Mouse (Mus musculus): Measurements from ENCODE around the gene Tpcn1.

Tpcn1 gene

DNA sequence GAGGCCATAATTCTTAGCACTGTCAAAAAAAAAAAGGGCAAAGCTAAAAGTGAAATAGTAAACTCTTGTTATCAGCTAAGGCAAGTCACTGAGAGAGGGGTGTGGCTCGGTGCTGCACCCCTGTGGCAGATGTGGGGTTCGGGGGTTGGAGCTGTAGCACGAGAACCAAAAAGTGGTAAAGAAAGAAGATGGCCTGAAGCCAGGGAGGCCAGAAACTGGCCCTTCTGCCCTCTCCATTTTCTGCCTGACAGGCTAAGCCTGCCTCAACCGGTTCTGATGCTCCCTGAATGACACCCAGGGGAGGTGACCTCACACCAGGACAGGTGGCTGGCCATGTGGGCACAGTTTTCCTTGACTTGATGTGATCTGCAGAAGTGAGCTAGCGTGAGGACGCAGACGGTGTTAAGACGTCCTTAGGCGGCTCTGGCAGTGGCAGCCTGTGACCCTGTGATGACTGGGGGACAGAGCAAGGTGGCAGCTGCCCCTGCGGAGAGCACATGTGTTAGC lies 10.5 kb downstream of the Tpcn1 start:
- no peak for DNase-seq

DNA sequence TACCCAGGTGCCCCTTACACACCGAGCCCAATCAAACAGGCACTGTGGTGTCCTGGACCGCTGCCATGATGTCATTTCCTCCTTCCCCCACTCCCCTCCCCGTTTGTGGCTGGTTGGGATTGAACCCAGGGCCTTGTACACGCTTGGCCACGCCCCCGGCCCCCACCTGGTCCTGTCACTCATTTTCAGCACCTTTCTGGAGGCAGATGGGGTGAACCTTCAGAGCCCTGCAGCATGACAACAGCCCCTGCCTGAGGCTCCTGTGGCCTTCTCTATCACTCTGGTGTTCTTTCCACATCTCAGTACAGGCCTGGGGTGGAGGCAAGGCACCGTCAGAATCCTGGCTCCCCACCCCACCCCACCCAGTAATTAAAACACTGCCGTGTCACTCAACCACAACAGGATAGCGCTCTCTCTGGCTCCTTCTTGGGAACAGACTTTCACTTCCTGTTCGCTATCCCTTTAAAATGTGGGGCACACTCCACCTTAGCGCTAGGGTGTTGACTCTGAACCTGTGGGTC lies 11.6 kb downstream of the Tpcn1 start:
- DNase-seq = no peak

DNA sequence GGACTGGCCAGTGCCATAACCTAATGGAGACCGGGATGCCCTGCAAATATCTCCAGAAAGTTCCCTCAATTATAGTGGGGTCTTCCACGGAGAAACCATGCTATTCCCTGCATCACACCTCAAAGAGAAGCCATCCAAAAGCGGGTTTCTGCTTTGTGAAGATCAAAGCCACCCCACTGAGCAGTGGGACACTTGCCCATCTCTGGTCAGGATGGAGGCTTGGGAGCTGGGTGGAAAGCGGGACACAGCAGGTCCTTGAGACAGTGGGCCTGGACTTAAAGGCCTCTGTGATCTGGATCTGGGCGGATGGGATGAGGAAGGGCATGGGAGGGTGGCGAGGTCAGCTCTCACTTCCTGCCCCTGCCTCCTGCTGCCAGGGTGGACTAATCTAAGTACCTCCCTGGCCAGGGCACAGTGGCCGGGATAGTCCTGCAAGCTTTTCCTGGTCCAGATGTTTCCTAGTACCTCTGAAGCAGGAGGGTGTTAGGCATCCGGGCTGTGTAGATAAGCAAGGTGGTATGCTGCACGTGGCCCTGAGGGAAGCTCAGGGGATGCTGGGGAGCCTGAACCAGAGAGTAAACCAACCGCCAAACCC lies 13.9 kb downstream of the Tpcn1 start:
- no peak for DNase-seq

DNA sequence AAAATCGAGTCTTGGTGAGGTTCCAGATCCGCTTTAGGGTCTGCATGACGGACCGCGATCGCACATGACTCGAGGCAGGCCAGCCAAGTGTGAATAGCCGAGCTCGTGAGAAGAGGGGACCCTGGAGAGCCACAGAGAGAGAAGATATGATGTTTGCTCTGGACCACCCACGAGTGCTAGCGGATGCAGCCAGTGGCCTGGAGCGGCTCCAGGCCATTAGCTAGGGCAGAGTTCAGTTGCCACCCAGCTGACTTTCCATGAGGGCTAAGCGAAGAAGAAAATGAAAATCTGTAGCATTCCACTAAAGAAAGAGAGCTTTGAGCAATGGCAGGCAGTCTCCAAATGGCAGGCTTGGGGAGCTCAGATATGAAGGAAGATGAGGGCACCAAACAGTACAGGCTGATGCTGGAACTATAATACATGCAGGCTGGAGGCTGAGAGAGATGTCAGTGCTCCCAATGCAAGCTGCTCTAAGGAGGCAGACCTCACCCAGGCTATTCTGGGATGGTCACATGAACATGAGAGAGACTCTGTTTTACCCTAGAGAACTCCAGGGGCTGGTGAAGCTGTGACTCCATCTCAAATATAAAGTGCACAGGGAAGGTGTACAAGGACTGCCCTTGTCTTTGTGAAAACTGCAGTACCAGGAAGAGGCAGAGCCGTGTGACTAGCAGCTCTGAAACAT lies 17.3 kb downstream of the Tpcn1 start:
- no peak for DNase-seq

DNA sequence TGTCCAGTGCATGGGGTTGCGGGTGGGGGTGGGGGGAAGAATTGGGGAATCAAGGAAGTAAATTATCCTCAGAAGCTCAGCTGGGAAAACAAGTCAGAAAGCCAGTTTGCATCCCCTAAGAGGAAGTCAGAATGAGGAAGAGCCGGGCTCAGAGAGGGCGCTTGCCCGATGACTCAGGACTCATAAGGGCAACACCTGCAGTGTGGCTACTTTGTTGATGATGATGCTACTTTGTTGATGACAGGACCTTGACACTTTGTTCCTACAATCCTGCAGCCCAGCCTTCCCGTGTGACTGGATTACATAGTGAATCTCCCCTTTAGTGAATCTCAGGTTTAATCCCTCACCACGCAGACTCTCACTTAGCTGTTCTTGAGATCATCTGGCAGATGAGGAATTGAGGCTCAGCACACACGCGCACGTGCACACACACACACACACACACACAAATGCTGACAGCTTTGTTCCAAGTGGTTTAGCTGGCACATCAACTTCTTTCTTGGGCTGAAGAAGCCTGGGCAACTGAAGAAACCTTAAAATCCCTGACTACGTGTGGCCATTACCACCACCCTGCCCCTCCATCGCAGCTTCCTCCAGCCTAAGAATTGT lies 18.1 kb downstream of the Tpcn1 start:
- DNase-seq = no peak

DNA sequence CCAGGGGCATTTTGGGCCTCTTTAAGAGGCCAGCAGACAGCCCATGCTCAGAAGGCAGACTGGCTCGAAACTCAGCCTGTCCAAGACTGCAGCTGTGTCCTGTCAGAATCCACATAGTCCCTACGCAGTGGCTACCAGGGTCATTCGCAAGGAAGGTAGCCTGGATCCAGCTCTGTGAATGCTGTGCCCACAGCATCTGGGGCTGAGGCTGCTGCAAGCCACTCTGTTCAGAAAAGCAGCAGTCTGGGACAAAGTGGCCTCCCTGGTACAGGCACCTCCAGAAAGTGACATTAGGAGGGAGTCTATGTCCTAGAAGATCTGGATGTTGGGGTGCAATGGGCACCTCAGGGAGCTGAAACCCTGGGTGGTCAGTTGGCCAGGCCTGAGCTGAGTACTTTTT lies 18.7 kb downstream of the Tpcn1 start:
- DNase-seq = no peak

DNA sequence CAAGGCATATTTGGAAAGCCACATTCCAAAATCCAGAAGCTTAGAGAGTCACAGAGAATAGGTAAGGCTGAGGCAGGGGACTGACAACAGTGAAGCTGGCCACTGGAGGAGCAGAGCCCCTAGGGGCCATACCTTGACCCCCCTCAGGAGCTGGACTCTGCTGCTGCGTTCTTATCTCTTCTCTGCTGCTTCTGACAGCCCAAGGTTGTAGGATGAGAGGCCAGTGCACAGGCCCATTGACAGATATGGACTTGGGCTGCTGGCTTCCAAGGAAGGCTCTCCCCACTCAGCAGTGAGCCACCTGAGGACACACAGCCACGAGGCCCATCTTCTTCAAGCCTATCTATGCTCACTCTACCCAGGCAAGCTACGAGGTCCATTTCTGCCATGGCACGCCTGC lies 19.5 kb downstream of the Tpcn1 start:
- DNase-seq = no peak

DNA sequence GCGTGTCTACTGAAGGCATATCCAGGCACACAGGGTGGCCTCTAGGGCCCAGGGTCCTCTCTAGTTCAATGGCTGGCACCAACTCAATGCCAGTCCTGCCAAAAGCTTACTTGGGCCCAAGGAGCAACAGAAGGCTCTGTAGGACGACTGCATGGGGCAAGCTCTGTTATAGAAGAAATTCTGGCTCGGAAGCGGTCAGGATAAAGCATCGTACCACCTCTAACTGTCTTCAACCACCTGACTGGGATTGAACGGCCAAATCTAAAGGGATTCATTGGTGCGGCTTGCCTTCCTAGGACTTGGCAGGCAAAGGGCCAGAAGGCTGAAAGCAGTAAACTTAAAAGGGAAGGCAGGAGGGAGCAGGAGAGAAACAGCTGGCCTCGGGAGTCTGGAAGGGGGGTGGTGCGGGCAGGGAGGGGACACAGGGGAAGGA lies 20.1 kb downstream of the Tpcn1 start:
- DNase-seq = no peak

DNA sequence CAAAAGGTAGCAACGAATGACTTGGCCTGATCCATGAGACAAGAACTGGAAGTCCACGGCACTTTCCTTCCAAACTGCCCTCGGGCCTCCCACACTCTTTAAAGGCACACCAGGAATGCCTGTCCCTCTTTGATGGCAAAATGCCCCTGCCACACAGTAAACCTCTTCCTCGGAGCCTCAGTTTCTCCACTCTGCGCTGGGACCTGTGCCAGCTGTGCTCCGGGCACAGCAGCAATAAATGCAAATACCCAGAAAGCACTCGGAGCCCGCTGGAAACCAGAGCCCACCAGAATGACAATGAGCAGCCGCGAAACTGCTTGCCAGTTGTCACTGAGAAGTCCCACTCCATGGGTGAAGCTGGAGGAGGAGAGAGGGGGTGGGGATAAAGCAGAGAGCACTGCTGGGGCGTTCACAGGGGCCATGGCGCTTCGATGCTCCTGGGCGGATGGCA lies 20.7 kb downstream of the Tpcn1 start:
- no peak for DNase-seq

DNA sequence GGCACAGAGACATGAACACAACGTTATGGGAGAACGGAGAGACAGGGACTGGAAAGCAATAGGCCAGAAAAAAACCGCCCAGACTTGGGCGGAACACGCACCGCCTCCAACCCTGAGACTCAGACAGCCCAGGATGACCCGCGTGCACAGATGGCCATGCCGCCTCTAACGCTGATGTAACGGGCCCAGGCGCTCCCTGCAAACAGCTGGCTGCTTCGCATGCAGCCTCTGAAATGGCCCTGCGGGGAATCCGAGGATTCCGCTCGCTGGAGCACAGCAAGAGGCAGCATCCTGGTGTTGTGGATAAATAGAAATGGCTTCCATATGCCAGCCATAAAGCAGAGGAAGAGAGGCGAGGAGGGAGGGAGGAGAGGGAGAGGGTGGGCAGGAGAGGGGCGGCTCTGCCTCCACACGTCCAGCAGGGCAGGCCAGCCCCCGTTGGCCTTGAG lies 21.2 kb downstream of the Tpcn1 start:
- peak; percentile 52 for DNase-seq

DNA sequence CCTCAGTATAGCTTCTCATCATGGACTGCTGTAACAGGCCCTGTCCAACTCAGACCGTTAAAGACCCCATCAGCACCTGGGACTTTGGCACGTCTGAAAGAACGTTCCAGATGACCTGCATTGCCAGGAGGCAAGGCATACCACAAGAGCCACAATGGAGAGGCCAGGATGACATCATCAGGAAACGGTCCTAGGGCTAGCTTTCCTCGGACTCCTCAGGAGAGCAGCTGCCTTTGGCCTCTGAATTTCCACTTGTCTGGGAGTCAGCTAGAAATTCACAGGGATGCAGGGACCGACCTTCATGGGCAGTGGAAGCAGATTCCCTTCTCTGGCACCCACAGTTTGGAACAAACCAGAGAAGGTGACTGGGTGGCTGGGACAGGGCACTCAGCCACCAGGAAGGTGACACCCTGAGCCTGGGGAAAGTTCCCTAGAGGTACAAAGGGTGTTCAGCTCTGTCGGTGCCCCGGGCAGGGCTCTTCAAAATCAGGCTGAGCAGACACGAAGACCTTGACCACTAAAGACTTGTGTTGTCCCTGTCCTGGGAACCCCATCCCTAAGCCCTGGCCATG lies 21.7 kb downstream of the Tpcn1 start:
- DNase-seq = no peak

DNA sequence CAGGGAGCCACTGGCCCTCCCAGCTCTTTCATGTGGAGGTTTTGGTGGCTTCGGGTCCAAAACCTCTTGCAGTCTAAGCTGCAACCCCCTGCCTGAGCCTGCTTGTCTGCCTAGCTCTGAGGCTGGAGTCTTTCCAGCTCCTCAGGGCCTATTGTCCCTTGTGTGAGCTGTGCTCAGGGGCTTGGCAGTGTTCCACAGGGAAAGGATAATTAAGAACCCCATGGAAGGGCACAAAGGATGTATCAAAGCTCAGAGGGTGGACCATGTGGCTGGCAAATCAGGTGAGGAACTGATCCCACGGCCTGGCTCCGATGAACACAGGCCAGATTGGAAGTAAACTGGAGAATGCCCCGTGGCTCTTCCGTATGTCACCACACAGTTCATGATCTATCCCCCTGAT lies 22.4 kb downstream of the Tpcn1 start:
- peak; percentile 78 for DNase-seq

DNA sequence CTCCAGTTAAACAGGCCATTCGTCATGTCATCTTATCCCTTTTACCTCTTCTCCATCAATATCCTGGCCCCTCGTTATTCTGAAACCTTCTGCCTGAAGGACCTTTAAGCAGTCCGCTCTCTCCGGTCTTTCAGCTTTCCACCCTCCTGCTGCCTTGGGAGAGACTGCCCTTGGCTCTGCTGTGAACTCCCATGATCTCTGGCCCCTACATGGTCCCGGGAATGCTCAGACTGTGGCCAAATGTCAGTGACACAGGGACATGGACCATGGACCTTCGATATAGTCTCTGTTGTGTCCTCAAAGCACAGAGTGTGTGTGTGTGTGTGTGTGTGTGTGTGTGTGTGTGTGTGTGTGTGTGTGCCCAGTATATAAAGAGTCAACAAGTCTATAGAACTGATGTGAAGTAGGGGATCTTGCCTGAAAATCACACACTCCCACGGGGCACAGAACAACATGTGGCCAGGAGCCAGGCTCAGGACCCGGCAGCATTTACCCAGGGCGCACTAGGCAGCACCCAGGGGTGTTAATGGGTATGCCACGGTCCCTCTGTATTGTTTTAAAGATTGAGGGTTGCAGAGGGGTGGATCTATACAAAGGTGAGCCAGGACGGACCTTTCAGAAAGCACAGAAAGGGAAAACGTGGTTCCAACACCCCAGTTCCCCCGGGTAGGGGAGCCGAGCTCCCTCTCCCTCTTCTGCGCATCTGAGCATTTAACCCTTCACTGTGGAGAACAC lies 23.1 kb downstream of the Tpcn1 start:
- no peak for DNase-seq

DNA sequence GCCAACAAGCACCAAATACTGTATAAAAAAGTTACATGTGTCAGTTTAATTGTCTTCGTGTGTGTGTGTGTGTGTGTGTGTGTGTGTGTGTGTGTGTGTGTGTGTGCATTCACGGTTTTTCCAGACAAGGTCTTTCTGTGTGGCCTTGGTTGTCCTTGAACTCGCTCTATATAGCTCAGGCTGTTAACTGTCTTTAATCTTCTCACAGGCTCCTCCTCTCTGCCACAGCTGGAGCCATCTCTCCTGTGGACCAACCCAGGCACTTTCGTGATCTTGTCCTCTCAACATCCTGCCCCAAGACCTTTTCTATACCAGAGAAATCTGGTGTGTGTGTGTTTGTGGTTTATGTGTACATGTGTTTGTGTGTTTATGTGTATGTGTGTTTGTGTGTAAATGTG lies 24.6 kb downstream of the Tpcn1 start:
- DNase-seq = no peak

DNA sequence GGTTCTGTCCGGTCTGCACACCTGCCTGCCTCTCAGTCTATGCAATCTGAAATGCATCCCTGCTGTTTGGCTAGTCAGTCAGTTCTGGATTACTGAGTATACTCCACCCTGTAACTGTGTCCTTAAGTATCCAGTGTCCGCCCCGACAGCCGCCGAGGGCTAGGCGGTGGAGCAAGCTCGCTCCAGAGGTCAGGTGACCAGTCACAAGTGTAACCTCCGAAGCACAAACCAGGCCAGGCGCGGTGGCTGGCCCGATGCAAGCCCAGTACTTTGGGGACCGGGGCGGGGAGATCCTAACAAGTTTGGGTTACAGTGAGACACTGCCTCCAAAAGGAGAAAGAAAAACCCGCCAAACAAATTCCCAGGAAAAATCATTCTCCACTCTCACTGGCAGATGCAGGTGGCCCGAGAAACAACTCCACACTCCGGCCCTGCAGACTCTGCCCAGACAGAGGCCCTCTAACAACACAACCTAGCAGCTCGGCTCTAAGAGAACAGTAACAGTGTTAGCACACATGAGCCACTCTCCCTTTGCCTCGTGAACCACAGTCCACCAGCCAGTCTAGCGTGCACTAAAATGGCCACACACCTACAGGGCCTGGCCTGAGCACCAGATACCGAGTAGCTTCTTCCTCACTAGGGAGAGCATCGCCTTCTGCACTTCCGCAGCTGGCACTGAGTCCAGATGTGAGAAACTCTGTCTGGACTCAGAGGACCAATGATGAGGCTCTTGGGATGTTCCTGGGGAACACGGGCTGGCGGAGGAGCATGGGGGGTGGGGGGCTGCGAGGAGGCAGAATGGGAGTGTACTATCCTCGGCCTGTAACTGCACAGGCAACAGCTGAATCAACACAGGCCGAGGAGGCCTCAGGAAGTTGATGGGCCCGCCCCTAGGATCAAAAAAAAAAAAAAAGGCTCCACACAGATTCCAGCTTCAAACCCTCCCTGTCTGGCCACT lies 25.2 kb downstream of the Tpcn1 start:
- DNase-seq = no peak

DNA sequence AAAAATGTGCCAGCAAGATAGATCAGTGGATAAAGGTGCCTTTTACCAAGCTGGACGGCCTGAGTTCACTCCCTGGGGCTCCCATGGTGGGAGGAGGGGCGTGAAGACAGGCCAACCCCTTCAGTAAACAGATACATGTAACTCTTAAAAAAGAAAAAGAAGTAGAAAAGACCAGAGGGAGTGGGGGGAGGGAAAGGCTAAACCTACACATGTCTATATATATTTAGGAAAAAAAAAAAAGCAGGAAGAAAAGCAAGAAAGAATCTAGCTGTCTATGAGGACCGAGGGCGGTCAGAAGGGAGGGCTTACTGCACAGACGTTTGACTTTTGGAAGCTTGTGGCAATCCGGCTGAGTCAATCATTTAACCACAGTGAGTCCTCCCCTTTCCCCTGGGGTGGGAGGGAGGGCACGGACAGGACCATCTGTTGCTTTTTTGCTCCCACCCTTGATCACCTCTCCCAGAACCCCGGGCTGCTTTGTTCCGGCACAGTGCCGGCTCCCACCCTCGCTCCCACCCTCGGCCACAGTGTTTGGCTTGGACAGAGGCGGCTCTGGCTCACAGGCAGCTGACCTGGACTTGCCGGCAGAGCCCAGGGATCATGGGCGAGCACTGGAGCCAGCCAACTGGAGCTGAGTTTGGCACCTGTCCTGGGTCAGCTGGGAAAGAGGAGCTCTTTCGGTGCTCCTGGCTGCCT lies 27.7 kb downstream of the Tpcn1 start:
- peak; percentile 57 for DNase-seq

DNA sequence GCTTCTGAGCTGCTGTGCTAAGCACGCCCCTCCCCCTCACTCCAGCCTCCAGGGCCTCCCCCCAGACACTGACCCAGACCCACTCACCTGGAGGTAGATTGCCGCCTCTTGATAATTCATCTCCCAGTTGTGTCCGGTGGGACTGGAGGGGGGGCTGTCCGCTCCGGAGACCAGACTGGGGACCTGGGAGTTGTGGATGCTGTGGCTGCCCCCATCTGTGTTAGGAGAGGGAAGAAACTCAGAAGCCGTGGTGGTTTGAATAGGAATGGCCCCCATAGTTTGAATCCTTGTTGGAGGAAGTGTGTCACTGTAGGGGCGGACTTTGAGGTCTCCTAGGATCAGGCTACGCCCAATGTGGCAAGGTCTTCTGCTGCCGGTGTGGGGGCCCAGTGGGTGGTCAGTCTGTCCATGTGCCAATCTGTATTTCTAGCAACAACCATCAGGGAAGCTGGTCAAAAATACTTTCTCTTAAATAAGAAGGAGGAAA lies 28.3 kb downstream of the Tpcn1 start:
- no peak for DNase-seq

DNA sequence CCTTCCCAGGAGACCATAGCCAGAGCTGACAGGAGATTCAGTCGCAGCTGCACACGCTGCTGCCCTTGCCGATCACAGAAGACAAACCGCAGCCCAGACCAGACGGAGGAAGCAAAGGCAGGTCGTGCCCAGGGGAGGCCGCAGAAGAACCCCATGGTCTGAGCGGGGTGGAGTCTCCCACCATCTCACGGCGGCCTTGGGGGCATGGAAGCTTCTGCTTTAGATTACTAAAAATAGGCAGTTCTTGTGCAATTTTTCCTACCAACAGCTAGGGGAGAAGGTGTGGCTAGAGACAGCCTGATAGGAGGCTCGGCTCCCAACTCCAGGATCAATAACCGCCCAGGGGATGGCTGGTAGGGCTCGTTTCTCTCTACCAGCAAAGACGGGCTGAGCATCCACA lies 29.7 kb downstream of the Tpcn1 start:
- peak; percentile 85 for DNase-seq

DNA sequence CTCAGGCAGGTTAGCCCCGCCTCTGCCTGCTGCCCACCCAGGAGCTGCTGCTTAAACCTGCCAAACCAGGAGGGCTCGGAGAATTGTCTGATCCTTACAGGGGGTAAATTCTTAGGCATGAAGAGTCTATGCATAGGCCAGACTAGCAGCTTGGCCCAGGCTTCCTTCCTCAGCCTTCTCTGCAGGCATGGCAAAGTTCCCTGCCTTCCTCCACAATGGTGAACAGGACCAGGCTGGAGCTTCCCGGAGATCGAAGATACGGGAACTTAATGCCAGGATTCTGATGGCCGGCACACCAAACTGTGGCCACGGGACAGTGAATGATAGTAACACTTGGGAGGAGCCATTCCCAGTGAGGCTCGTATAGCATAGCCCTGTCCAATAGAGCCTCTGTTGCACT lies 30.4 kb downstream of the Tpcn1 start:
- DNase-seq = no peak

DNA sequence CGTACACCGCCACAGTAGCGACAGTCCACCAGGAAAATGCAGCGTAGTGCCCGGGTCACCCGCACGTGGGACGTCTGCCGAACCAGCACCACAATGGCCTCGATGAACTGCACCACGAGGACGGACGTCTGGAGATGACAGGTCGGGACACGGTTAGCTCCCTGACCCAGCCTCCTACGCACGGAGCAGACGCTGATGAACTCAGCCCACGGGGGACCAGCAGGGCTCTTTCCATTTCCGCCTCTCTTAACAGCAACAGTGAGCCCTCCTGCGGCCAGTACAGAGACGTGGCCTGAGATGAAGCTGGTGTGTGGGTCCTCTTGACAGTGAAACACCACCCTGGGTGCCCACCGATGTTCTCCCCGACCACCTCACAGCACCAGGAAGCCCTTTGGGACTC lies 32.6 kb downstream of the Tpcn1 start:
- DNase-seq = no peak

DNA sequence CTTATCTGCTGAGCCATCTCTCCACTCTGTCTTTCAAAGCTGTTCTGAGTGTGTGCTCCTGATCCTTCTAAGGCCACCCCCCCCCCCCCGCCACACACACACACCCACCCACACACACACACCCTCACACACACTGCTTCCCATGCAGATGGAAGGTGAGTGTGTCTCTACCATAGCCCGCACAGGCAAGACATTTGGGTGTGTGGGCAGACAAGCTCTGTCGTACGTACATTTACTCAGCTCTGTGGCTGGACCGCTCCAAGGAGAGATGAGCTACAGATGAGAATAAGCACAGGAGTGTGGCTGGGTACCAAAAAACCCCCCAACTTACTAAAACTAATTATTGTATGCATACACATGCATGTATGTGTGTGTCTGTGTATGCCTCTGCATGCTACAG lies 37.8 kb downstream of the Tpcn1 start:
- DNase-seq = peak; percentile 68
